Mouse (Mus musculus) ES-E14 (cell line): ENCODE results near the gene Pigo.

Source experiments
- CHD2 ChIP-seq: IDR thresholded peaks from 2 replicates; pipeline ENCODE4 v1.6.1; 2014; ENCODE audit warnings: mild to moderate bottlenecking, low read depth, low read length, inconsistent platforms
- MAFK ChIP-seq: IDR thresholded peaks from 2 replicates; pipeline ENCODE4 v1.6.1; 2014; ENCODE audit warnings: mild to moderate bottlenecking, low read depth, low read length, inconsistent platforms; ENCODE audit not compliant: insufficient read depth
- ZC3H11A ChIP-seq: IDR thresholded peaks from 2 replicates; pipeline ENCODE4 v1.6.1; 2012; ENCODE audit warnings: low read depth, mild to moderate bottlenecking, inconsistent platforms, low read length, borderline replicate concordance
- ZNF384 ChIP-seq: IDR thresholded peaks from 2 replicates; pipeline ENCODE4 v1.6.1; 2012; ENCODE audit warnings: low read depth, low read length, inconsistent platforms

- TF ChIP-seq ZNF384 (no peak), MAFK (no peak), ZC3H11A (no peak), CHD2 (no peak)
These were observed 6.4 kb downstream of the Pigo start for GRCm38 (mm10) chr4:43019176-43019575.
